Mouse (Mus musculus) limb, embryonic 13.5 days (tissue): ENCODE measurements around the gene Maml3. TPM values are rescaled to one million over a fixed set of nuclear protein-coding genes. Genes with fewer than 3 reads are reported as not detected.

Experiments used
- ATAC-seq: fragments of 200-750 bp; cut with Nextera tagmentation; 2 replicates; pipeline ENCODE4 v1.8.0; 2017; ENCODE audit warnings: low read depth, moderate number of reproducible peaks, moderate TSS enrichment; ENCODE audit not compliant: low FRiP score
- H3K27ac ChIP-seq: fragments of 300-500 bp; sonication (generic); 2 replicates; pipeline ENCODE4 v1.5.1; 2015; ENCODE audit warnings: inconsistent platforms, mild to moderate bottlenecking, moderate library complexity
- H3K27me3 ChIP-seq: fragments of 300-500 bp; sonication (generic); 2 replicates; pipeline ENCODE4 v1.6.1; 2015; ENCODE audit warnings: mild to moderate bottlenecking, inconsistent platforms
- H3K36me3 ChIP-seq: fragments of 300-500 bp; sonication (generic); 2 replicates; pipeline ENCODE4 v1.6.1; 2015; ENCODE audit warnings: inconsistent platforms, mild to moderate bottlenecking, moderate library complexity
- H3K4me1 ChIP-seq: fragments of 300-500 bp; sonication (generic); 2 replicates; pipeline ENCODE4 v1.6.1; 2015; ENCODE audit warnings: inconsistent platforms
- H3K4me2 ChIP-seq: fragments of 300-500 bp; sonication (generic); replicated peaks from 2 replicates; pipeline ENCODE4 v1.6.1; 2015; ENCODE audit warnings: inconsistent platforms, mild to moderate bottlenecking, moderate library complexity
- H3K4me3 ChIP-seq: fragments of 300-500 bp; sonication (generic); 2 replicates; pipeline ENCODE4 v1.5.1; 2015; ENCODE audit warnings: moderate library complexity, mild to moderate bottlenecking, inconsistent platforms
- H3K9ac ChIP-seq: fragments of 300-500 bp; sonication (generic); 2 replicates; pipeline ENCODE4 v1.6.1; 2015; ENCODE audit warnings: mild to moderate bottlenecking, inconsistent platforms
- H3K9me3 ChIP-seq: fragments of 300-500 bp; sonication (generic); 2 replicates; pipeline ENCODE4 v1.6.1; 2016; ENCODE audit warnings: inconsistent platforms
- WGBS: fragments of 180-500 bp; shearing (Covaris S2); methylation state at CpG from one replicate; pipeline ENCODE4 v1.1.7; 2015; 5-methylcytosine and 5-hydroxymethylcytosine counted together
- polyA plus RNA-seq: library from polyadenylated mRNA; unstranded; fragments of >200 nt; fragmentation: Nextera tagmentation; extraction: Ambion mirVana; gene quantifications from 2 replicates; pipeline ENCODE4 v1.2.1, GENCODE M21; 2015

Gene Maml3
- polyA plus RNA-seq, 1 experiment from 2014 or later, result 5.1 TPM

DNA sequence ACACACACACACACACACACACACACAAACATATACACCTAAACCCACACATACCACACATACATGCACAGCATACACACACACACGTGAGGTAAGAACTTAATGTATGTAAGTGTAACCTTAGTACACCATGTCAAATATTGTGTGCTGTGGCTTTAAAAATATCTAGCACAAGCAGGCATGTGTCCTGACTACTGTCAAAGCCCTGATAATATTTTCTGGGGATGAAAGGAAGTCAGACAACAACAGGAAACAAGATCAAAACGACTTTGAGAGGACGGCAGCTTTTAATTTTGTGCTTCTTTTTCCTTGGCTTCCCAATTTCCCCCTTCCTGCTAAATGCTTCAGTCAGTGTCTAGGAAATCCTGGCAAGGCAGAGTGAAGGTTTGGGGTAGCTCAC is 392.5 kb downstream of the Maml3 start:
- Histone ChIP-seq H3K4me3 (no peak overlapping the region), H3K27ac (no peak overlapping the region), H3K4me1 (peaks cover 44% of the 10 kb centered on the region), H3K9me3 (peaks cover 8% of the 10 kb centered on the region; the same call in 1 of the 2 replicates), H3K9ac (no peak overlapping the region), H3K27me3 (no peaks in the 10 kb centered on the region), H3K4me2 (no peak overlapping the region), H3K36me3 (no peaks in the 10 kb centered on the region)
- 28% methylated on average over 3 of the region's 3 CpGs for WGBS
- ATAC-seq, result no peak

DNA sequence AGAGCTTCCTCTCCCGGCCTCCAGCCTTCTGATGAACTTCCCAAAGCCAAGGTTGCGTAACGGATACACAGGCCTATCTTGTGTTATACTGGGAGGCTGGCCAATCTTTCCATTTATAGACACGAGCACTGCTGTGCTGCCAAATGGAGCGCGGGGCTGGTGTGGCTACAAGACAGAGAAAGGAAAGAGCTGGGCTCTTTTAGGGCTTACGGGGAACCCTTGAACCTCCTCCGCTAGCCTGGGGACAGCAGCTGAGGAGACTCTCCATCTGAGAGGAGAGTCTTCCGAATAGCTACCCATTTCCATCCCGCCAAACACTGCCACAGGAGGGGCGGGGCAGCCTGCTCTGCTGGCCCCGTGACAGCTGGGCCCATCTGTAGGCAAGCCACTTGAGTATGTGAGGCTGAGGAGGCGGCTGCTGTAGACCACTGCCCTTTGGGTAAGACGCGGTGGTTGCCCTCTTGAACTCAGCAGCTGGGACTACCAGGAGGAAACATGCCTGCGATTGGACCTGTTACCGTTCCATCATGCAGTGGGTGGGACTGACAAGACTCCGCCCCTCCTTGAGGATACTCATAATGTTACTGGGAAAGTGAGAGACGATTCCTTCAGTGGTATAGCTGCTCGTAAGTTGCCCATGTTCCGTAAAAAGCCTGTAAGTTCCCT is 396.0 kb downstream of the Maml3 start:
- H3K4me1 ChIP-seq, result peaks cover 30% of the 10 kb centered on the region
- H3K4me2 ChIP-seq, result peak overlapping the region; percentile 31; the same call in 1 of the 2 replicates
- WGBS, result 58% methylated on average over 21 of the region's 21 CpGs
- no peak overlapping the region for H3K4me3 ChIP-seq
- no peak overlapping the region for H3K9ac ChIP-seq
- no peaks in the 10 kb centered on the region for H3K36me3 ChIP-seq
- ATAC-seq, result peak; percentile 82
- H3K9me3 ChIP-seq, result peaks cover 8% of the 10 kb centered on the region; the same call in 1 of the 2 replicates
- 0 out of 2 replicates have a peak, but pooled peaks cover 3% of the 10 kb centered on the region for H3K27me3 ChIP-seq
- H3K27ac ChIP-seq, result peak overlapping the region; percentile 48; the same call in 1 of the 2 replicates

GRCm38 (mm10) chr3:51708375-51708745 is 396.5 kb downstream of the Maml3 start:
- ATAC-seq, result peak; percentile 28; the same call in 1 of the 2 replicates
- 88% methylated on average over 1 of the region's 1 CpGs for WGBS
- H3K27ac ChIP-seq, result no peak overlapping the region

GRCm38 (mm10) chr3:51705220-51705619 is 399.7 kb downstream of the Maml3 start:
- Histone ChIP-seq H3K4me1 (peaks cover 46% of the 10 kb centered on the region), H3K27ac (no peak overlapping the region), H3K36me3 (no peaks in the 10 kb centered on the region), H3K9me3 (peaks cover 8% of the 10 kb centered on the region; the same call in 1 of the 2 replicates), H3K4me2 (no peak overlapping the region), H3K9ac (no peak overlapping the region), H3K4me3 (no peak overlapping the region), H3K27me3 (0 out of 2 replicates have a peak, but pooled peaks cover 3% of the 10 kb centered on the region)
- WGBS, result 88% methylated on average over 7 of the region's 7 CpGs
- ATAC-seq, result no peak

More at GRCm38 (mm10) chr3:51708375-51708745, 396.5 kb downstream of the Maml3 start:
- Histone ChIP-seq H3K9me3 (peaks cover 8% of the 10 kb centered on the region; the same call in 1 of the 2 replicates), H3K9ac (no peak overlapping the region), H3K27me3 (0 out of 2 replicates have a peak, but pooled peaks cover 3% of the 10 kb centered on the region), H3K4me3 (no peak overlapping the region), H3K4me1 (peaks cover 27% of the 10 kb centered on the region), H3K36me3 (no peaks in the 10 kb centered on the region), H3K4me2 (no peak overlapping the region)

DNA sequence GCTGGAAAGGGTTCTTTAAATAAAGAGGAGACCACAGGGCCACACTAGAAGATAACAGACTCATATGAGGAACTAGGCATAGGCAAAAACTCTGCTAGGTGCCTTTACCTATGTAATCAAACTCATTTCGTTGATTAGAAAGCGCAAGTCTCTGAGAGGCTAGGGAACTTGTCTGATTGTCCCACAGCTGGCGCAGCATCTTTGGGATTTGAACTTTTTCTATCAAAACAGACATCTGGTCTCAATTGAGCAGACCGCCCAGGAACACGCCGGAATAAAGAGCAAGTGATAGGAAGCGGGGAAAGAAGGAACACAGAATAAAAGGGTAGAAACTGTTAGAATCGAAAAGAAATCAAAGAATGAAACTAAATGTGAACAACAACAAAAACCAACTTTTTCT is 401.4 kb downstream of the Maml3 start:
- 0 out of 2 replicates have a peak, but pooled peaks cover 3% of the 10 kb centered on the region for H3K27me3 ChIP-seq
- H3K36me3 ChIP-seq, result no peaks in the 10 kb centered on the region
- H3K4me3 ChIP-seq, result no peak overlapping the region
- no peak for ATAC-seq
- no peak overlapping the region for H3K4me2 ChIP-seq
- 36% methylated on average over 8 of the region's 8 CpGs for WGBS
- H3K9ac ChIP-seq, result no peak overlapping the region
- peaks cover 8% of the 10 kb centered on the region; the same call in 1 of the 2 replicates for H3K9me3 ChIP-seq
- no peak overlapping the region for H3K27ac ChIP-seq
- peaks cover 52% of the 10 kb centered on the region for H3K4me1 ChIP-seq

- Histone ChIP-seq H3K27me3 (0 out of 2 replicates have a peak, but pooled peaks cover 3% of the 10 kb centered on the region), H3K27ac (no peak overlapping the region), H3K4me3 (no peak overlapping the region), H3K4me2 (no peak overlapping the region), H3K36me3 (no peaks in the 10 kb centered on the region), H3K4me1 (peaks cover 49% of the 10 kb centered on the region), H3K9me3 (peaks cover 3% of the 10 kb centered on the region; the same call in 1 of the 2 replicates), H3K9ac (no peak overlapping the region)
- ATAC-seq, result no peak
- WGBS, result 64% methylated on average over 8 of the region's 8 CpGs
Observed at GRCm38 (mm10) chr3:51702701-51703286, 402.1 kb downstream of the Maml3 start.

- Histone ChIP-seq H3K27ac (peak overlapping the region; percentile 72), H3K4me3 (peak overlapping the region; percentile 43), H3K27me3 (0 out of 2 replicates have a peak, but pooled peaks cover 3% of the 10 kb centered on the region), H3K9ac (peak overlapping the region; percentile 55), H3K4me2 (peak overlapping the region; percentile 78), H3K36me3 (peaks cover 4% of the 10 kb centered on the region; the same call in 1 of the 2 replicates), H3K9me3 (no peaks in the 10 kb centered on the region), H3K4me1 (peaks cover 49% of the 10 kb centered on the region)
- WGBS, result 4% methylated on average over 13 of the region's 13 CpGs
- peak; percentile 45; the same call in 1 of the 2 replicates for ATAC-seq
Observed at GRCm38 (mm10) chr3:51701950-51702349, 402.9 kb downstream of the Maml3 start.

DNA sequence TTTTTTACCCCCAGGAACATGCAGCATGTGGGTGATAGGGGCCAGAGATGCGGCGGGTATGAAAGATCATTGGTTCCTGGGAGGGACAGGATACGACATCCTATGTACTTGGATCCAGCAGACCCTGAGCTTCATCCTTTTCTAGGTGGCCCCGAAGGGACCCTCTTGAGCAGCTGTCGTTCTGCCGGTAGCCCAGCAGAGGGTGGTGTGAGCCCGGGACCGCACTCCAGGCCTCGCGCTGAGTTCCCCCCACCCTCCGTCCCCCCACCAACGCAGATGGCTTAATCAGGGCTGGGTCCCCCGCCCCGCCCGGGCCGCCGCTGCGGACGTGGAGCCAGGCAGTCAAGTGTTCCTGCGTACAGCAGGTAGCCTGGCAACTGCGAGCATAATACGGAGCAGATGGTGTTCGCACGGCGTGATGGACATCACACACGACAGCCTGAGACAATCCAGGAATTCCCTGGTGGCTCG is 403.6 kb downstream of the Maml3 start:
- H3K27ac ChIP-seq, result peak overlapping the region; percentile 72; the same call in 1 of the 2 replicates
- H3K9me3 ChIP-seq, result no peaks in the 10 kb centered on the region
- H3K9ac ChIP-seq, result peak overlapping the region; percentile 55
- H3K36me3 ChIP-seq, result peaks cover 9% of the 10 kb centered on the region; the same call in 1 of the 2 replicates
- peak overlapping the region; percentile 78 for H3K4me2 ChIP-seq
- peaks cover 49% of the 10 kb centered on the region for H3K4me1 ChIP-seq
- H3K4me3 ChIP-seq, result peak overlapping the region; percentile 43
- H3K27me3 ChIP-seq, result 0 out of 2 replicates have a peak, but pooled peaks cover 3% of the 10 kb centered on the region
- WGBS, result under 1% methylated on average over 27 of the region's 27 CpGs
- peak; percentile 89 for ATAC-seq

DNA sequence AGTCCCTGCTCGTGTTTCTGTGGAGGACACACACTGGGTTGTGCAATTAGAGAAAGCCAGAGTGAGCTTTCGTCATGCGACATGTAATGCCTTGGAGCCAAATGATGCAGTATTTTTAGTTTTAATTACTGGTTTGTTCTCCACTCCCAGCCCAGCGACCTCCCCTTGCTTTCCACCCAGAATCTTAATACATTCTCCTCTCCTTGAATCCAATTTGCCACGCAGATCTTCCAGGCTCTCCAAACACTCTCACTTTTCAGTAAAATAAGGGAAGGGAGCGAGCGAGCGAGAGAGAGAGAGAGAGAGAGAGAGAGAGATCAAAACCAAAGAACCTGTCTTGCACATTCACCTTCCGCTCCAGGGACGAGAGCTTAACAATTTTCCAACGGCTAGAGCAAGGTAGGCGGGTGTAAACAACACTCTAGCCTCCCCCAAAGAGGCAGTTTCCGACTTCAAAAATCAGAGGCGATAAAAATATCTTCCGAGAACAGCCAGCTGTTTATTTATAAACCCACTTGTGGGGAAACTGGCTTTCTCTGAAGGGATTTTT is 404.1 kb downstream of the Maml3 start:
- Histone ChIP-seq H3K9ac (peak overlapping the region; percentile 40; the same call in 1 of the 2 replicates), H3K36me3 (peaks cover 11% of the 10 kb centered on the region; the same call in 1 of the 2 replicates), H3K4me1 (peaks cover 49% of the 10 kb centered on the region), H3K27me3 (0 out of 2 replicates have a peak, but pooled peaks cover 3% of the 10 kb centered on the region), H3K27ac (peak overlapping the region; percentile 23; the same call in 1 of the 2 replicates), H3K9me3 (no peaks in the 10 kb centered on the region), H3K4me2 (peak overlapping the region; percentile 78), H3K4me3 (peak overlapping the region; percentile 43)
- 8% methylated on average over 15 of the region's 15 CpGs for WGBS
- no peak for ATAC-seq

DNA sequence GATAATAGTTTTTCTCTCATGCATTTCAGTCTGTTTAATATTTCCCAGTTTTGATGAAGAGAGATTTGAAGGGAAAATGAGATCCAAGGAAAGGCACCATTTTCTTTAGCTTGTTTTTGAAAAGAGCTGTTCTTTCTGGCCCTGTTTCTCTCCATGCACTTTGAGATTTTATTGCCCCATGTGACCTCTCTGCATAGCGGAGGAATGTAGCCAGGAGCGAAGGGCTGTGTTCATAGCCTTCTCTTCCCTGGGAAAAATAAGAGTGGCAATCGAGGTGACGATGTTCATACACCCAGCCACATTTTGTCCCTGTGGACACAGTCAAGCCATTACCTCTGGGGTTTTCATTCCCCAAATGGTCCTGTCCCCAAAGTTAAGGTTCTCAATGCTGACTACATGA is 404.8 kb downstream of the Maml3 start:
- 10% methylated on average over 4 of the region's 4 CpGs for WGBS
- Histone ChIP-seq H3K27ac (peak overlapping the region; percentile 23; the same call in 1 of the 2 replicates), H3K9ac (no peak overlapping the region), H3K9me3 (no peaks in the 10 kb centered on the region), H3K36me3 (peaks cover 16% of the 10 kb centered on the region; the same call in 1 of the 2 replicates), H3K27me3 (0 out of 2 replicates have a peak, but pooled peaks cover 3% of the 10 kb centered on the region), H3K4me3 (no peak overlapping the region), H3K4me2 (peak overlapping the region; percentile 78), H3K4me1 (peaks cover 49% of the 10 kb centered on the region)
- no peak; the same call in 1 of the 2 replicates for ATAC-seq

GRCm38 (mm10) chr3:51697931-51698330 is 406.9 kb downstream of the Maml3 start:
- no peak for ATAC-seq
- 94% methylated on average over 3 of the region's 3 CpGs for WGBS

More at GRCm38 (mm10) chr3:51697931-51698330, 406.9 kb downstream of the Maml3 start:
- Histone ChIP-seq H3K4me3 (no peak overlapping the region), H3K9me3 (no peaks in the 10 kb centered on the region), H3K36me3 (peaks cover 16% of the 10 kb centered on the region; the same call in 1 of the 2 replicates), H3K4me1 (peaks cover 43% of the 10 kb centered on the region), H3K27ac (no peak overlapping the region), H3K27me3 (no peaks in the 10 kb centered on the region), H3K9ac (no peak overlapping the region), H3K4me2 (no peak overlapping the region)
